Mouse (Mus musculus): ENCODE measurements around the gene Tbx1. TPM values are rescaled to one million over a fixed set of nuclear protein-coding genes. Genes with fewer than 3 reads are reported as not detected.
A peak's percentile ranks its signal among the peaks of the same experiment; 100 is the strongest.

Tbx1 gene
- total RNA-seq, 1 experiment, result 0.27 TPM

DNA sequence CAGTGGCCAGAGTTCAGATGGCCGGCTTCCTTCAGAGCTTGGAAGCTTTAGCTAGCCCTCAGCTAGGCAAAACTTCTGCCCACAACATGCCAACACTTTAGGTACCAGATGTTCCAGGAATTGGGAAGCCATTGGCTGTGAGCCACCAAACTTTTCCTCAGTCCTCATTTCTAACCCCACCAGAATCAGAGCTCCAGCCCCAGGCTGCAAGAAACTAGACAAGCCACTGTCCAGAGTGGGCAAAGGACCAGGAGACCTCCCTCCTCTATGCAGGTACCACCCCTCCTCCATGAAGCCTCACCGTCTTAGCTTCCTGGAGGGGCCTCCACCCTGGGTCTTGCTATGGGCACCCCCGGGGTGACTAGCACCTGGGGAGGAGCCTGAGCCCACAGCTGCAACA, 36.7 kb upstream of the Tbx1 start:
- Histone ChIP-seq H3K4me1 (ENCODE audit: control insufficient read depth in 2 of 2, insufficient read depth in 2 of 2, low read length in 2 of 2, poor library complexity in 1 of 2) (peaks cover 0 to 8% of the 10 kb centered on the region in 2 experiments; a peak in 1 of 4 replicates), H3K9me3 (ENCODE audit: control insufficient read depth, insufficient read depth, low read depth, low read length) (no peaks in the 10 kb centered on the region), H3K4me3 (ENCODE audit: insufficient read depth in 1 of 2, low read depth in 1 of 2, low read length in 2 of 2, poor library complexity in 1 of 2, severe bottlenecking in 1 of 2) (no peak overlapping the region), H3K36me3 (ENCODE audit: control insufficient read depth, insufficient read depth, low read length, poor library complexity, severe bottlenecking) (no peaks in the 10 kb centered on the region), H3K9ac (ENCODE audit: insufficient read depth, low read depth, low read length, poor library complexity, severe bottlenecking) (no peak overlapping the region), H3K27ac (ENCODE audit: insufficient read depth, low read depth, low read length, poor library complexity, severe bottlenecking) (no peak overlapping the region)
- no peak for TF ChIP-seq CHD2 (IDR thresholded peaks at IDR 0.05; ENCODE audit: low read depth, low read length)
- TF ChIP-seq ZC3H11A (IDR thresholded peaks at IDR 0.05; ENCODE audit: borderline replicate concordance, low read depth, low read length), result no peak
- no peak for TF ChIP-seq MAFK (IDR thresholded peaks at IDR 0.05; ENCODE audit: insufficient read depth, low read depth, low read length)
- TF ChIP-seq ZNF384 (IDR thresholded peaks at IDR 0.05; ENCODE audit: low read depth, low read length), result no peak
- no peak for TF ChIP-seq HCFC1 (IDR thresholded peaks at IDR 0.05; ENCODE audit: borderline replicate concordance, insufficient read depth, low read length)
- DNase-seq (ENCODE audit: low read depth, low spot score), result no peak
- in situ Hi-C loops (cut with MboI; ENCODE audit: low sequenced_read_pairs in 2 of 2, unreplicated experiment in 2 of 2), result loop anchor here in 1 of 2 experiments (10.0 kb wide), 1 partner anchor 162 kb away; no protein-coding TSS in a partner anchor

GRCm38 (mm10) chr16:18626376-18626878, 36.0 kb upstream of the Tbx1 start, which contains the start of gene Gm49601:
TSS of gene Gm49601 (minus strand) at chr16:18626427.
- no peaks in the 10 kb centered on the region for H3K36me3 ChIP-seq (ENCODE audit: control insufficient read depth, insufficient read depth, low read length, poor library complexity, severe bottlenecking)
- H3K4me3 ChIP-seq (ENCODE audit: insufficient read depth in 1 of 2, low read depth in 1 of 2, low read length in 2 of 2, poor library complexity in 1 of 2, severe bottlenecking in 1 of 2), result peak within 1 kb of the TSS; percentile 15 to 65; a peak in 3 of 4 replicates
- H3K4me1 ChIP-seq (ENCODE audit: control insufficient read depth in 2 of 2, insufficient read depth in 2 of 2, low read length in 2 of 2, poor library complexity in 1 of 2), result peaks cover 0 to 11% of the 10 kb centered on the region in 2 experiments; a peak in 1 of 4 replicates
- in situ Hi-C loops (cut with MboI; ENCODE audit: low sequenced_read_pairs in 2 of 2, unreplicated experiment in 2 of 2), result loop anchor here in 1 of 2 experiments (10.0 kb wide), 1 partner anchor 162 kb away; no protein-coding TSS in a partner anchor
- peak within 1 kb of the TSS; percentile 48; the same call in 1 of the 2 replicates for H3K9ac ChIP-seq (ENCODE audit: insufficient read depth, low read depth, low read length, poor library complexity, severe bottlenecking)
- peak; percentile 65 for DNase-seq (ENCODE audit: low read depth, low spot score)
- H3K9me3 ChIP-seq (ENCODE audit: control insufficient read depth, insufficient read depth, low read depth, low read length), result no peaks in the 10 kb centered on the region
- TF ChIP-seq CHD2 (IDR thresholded peaks at IDR 0.05; ENCODE audit: low read depth, low read length), result no peak
- H3K27ac ChIP-seq (ENCODE audit: insufficient read depth, low read depth, low read length, poor library complexity, severe bottlenecking), result no peak within 1 kb of the TSS

- DNase-seq (ENCODE audit: low read depth, low spot score), result no peak
- Histone ChIP-seq H3K9ac (ENCODE audit: insufficient read depth, low read depth, low read length, poor library complexity, severe bottlenecking) (peak overlapping the region; percentile 48; the same call in 1 of the 2 replicates), H3K36me3 (ENCODE audit: control insufficient read depth, insufficient read depth, low read length, poor library complexity, severe bottlenecking) (no peaks in the 10 kb centered on the region), H3K4me3 (ENCODE audit: insufficient read depth in 1 of 2, low read depth in 1 of 2, low read length in 2 of 2, poor library complexity in 1 of 2, severe bottlenecking in 1 of 2) (peak overlapping the region; percentile 15 to 65; a peak in 3 of 4 replicates), H3K27ac (ENCODE audit: insufficient read depth, low read depth, low read length, poor library complexity, severe bottlenecking) (no peak overlapping the region), H3K9me3 (ENCODE audit: control insufficient read depth, insufficient read depth, low read depth, low read length) (no peaks in the 10 kb centered on the region), H3K4me1 (ENCODE audit: control insufficient read depth in 2 of 2, insufficient read depth in 2 of 2, low read length in 2 of 2, poor library complexity in 1 of 2) (peaks cover 0 to 11% of the 10 kb centered on the region in 2 experiments; a peak in 1 of 4 replicates)
- TF ChIP-seq HCFC1 (IDR thresholded peaks at IDR 0.05; ENCODE audit: borderline replicate concordance, insufficient read depth, low read length) (no peak), MAFK (IDR thresholded peaks at IDR 0.05; ENCODE audit: insufficient read depth, low read depth, low read length) (no peak), ZNF384 (IDR thresholded peaks at IDR 0.05; ENCODE audit: low read depth, low read length) (no peak), CHD2 (IDR thresholded peaks at IDR 0.05; ENCODE audit: low read depth, low read length) (no peak)
- in situ Hi-C loops (cut with MboI; ENCODE audit: low sequenced_read_pairs in 2 of 2, unreplicated experiment in 2 of 2), result loop anchor here in 1 of 2 experiments (10.0 kb wide), 1 partner anchor 161 kb away; no protein-coding TSS in a partner anchor
Observed at GRCm38 (mm10) chr16:18625791-18626311, 35.4 kb upstream of the Tbx1 start.

DNA sequence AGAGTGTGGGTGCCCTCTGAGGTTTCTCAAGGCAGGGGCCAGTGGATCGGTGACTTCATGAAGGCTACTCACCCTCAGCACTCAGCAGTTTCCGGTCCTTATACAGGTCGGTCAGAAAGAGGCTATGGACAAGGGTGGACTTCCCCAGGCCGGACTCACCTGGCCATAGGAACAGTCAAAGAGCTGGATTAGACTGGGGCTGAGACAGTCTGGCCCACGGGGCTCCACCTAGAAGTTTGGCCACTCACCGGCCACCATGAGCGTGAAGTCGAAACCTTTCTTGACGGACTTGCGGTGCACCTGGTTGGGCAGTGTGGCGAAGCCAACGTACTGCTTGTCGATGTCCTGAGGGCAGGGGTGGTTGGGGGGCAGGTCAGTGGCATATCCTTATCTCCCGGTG, 34.6 kb upstream of the Tbx1 start:
- Histone ChIP-seq H3K4me1 (ENCODE audit: control insufficient read depth in 2 of 2, insufficient read depth in 2 of 2, low read length in 2 of 2, poor library complexity in 1 of 2) (peaks cover 0 to 11% of the 10 kb centered on the region in 2 experiments; a peak in 1 of 4 replicates), H3K4me3 (ENCODE audit: insufficient read depth in 1 of 2, low read depth in 1 of 2, low read length in 2 of 2, poor library complexity in 1 of 2, severe bottlenecking in 1 of 2) (no peak overlapping the region)
- in situ Hi-C loops (cut with MboI; ENCODE audit: low sequenced_read_pairs in 2 of 2, unreplicated experiment in 2 of 2), result loop anchor here in 1 of 2 experiments (10.0 kb wide), 1 partner anchor 160 kb away; no protein-coding TSS in a partner anchor

More for the DNA sequence above, 34.6 kb upstream of the Tbx1 start:
- no peak for TF ChIP-seq ZC3H11A (IDR thresholded peaks at IDR 0.05; ENCODE audit: borderline replicate concordance, low read depth, low read length)
- TF ChIP-seq CHD2 (IDR thresholded peaks at IDR 0.05; ENCODE audit: low read depth, low read length), result no peak
- no peak for TF ChIP-seq MAFK (IDR thresholded peaks at IDR 0.05; ENCODE audit: insufficient read depth, low read depth, low read length)
- Histone ChIP-seq H3K27ac (ENCODE audit: insufficient read depth, low read depth, low read length, poor library complexity, severe bottlenecking) (no peak overlapping the region), H3K9me3 (ENCODE audit: control insufficient read depth, insufficient read depth, low read depth, low read length) (no peaks in the 10 kb centered on the region), H3K9ac (ENCODE audit: insufficient read depth, low read depth, low read length, poor library complexity, severe bottlenecking) (no peak overlapping the region), H3K36me3 (ENCODE audit: control insufficient read depth, insufficient read depth, low read length, poor library complexity, severe bottlenecking) (no peaks in the 10 kb centered on the region)
- DNase-seq (ENCODE audit: low read depth, low spot score), result no peak
